Mouse (Mus musculus): ENCODE results near the gene BC052040.

The BC052040 gene

GRCm38 (mm10) chr2:115717980-115718379 lies 136.5 kb downstream of the BC052040 start:
- no peak for DNase-seq

- no peak for DNase-seq
These were observed 141.9 kb downstream of the BC052040 start for GRCm38 (mm10) chr2:115723452-115723851.

DNA sequence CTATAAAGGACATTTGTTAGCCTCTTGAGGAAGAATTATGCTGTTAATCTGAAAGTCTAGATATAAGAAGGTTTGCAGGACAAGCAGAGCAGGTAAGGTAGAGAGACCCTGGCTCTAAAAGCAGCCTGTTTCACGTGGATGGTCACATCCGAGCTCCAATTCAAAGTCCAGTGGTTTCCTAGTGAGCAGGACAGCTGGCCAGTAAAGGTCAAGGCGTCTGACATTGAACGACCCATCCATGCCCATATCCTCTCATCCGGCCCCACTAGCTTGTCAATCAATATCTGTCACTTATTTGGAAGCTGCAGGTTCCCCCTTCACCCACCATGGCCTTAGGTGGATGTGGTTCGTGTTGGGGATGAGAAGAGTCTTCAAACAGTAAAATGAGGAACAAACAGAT lies 142.7 kb downstream of the BC052040 start:
- DNase-seq, result no peak

DNA sequence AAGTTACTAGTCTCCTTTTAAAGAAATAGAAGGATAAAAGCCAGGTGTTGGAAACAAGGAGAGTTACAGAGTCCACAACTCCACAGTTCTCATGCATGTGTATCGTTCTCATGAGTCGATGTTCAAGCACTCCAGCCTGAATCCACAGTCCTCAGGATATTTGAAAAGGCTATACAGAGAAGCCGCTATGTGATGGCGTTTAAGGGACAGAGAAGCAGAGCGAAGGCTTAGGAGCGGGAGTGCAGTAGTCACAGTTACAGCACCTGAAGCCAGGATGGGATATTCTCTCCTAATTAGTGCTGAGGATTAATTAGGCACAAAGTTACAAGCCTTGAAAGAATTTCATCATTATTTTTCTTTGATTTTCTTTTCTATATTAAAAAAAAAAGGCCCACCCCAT lies 143.2 kb downstream of the BC052040 start:
- DNase-seq, result no peak

DNA sequence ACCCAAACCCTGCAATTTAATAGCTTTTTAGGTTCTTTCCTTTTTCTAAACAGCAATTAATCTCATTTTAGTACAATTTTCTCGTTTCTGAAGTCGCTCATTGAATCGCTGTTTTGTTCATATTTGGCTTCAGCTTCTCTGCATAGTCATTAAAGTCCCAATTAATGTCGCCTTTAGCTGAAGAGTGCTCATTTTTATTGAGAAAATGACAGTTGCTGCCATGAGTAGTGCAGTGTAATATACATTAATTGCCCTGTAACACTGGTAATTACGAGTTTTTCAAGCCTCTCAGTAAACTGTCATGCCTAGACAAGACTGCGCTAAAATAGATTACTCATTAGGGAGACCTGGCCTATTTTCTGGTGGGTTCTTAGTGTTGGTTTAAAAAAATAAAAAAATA lies 144.0 kb downstream of the BC052040 start:
- no peak for DNase-seq

GRCm38 (mm10) chr2:115725926-115726325 lies 144.4 kb downstream of the BC052040 start:
- no peak for DNase-seq

DNA sequence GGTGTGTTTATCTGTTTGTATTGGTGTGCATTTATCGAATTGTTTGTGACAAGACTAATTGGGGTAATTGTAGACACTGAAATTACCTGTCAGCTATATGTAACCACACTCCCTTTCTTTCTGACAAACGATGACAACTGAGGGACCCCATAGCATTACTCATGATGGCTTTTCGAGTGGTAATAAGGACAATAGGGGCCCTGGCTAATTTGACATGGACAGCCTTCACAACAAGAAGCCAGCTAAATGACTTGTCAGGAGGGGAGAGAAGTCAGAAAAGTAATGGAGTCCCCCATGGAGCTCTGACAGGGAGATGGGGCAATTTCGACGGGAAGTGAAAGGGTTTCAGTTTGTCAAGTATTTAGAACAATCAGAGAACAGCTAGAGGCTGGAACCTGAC lies 145.3 kb downstream of the BC052040 start:
- no peak for DNase-seq

GRCm38 (mm10) chr2:115728627-115729026 lies 147.1 kb downstream of the BC052040 start:
- DNase-seq, result no peak

DNA sequence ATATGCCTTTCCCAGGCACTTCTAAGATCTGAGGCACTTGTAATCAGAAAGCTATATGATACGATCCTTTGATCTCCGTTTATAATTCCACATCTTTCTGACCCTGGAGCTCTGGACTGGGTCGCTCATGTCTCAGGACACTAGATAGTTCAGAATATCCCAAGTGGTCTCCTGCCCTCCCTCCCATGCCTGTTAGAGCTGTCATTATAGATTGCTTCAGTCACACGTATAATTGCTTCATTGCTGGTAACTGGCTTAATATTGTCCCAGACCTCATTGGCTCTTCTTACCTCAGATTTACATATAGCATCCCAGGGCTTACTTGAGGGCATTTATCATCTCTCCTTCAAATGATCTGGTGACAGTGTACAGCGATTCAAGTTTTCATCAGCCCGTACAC lies 149.0 kb downstream of the BC052040 start:
- DNase-seq, result no peak

GRCm38 (mm10) chr2:115731171-115731570 lies 149.7 kb downstream of the BC052040 start:
- DNase-seq, result no peak

DNA sequence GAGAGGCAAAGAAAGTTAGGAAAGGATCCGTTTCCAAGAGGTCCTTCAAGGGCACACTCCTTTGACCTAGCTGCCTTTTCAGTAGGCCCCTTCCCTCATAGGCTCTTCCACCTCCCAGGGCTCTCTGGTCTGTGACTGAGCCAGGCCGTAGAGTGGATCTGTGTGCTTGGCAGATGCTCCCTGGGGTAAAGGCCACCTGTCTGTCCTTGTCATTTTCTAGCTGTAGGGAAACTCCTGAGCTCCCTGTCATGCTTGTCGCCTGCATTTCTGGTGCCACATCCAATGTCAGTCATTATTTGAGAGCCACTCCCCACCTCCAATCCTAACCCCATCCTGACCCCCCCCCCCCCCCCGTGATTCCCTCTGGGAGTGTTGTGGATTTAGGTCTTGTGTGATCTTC lies 151.1 kb downstream of the BC052040 start:
- DNase-seq, result no peak

- DNase-seq, result no peak
These were observed 151.6 kb downstream of the BC052040 start for GRCm38 (mm10) chr2:115733017-115733692.

- no peak for DNase-seq
These were observed 153.3 kb downstream of the BC052040 start for GRCm38 (mm10) chr2:115734850-115735249.

GRCm38 (mm10) chr2:115736416-115736815 lies 154.9 kb downstream of the BC052040 start:
- no peak for DNase-seq

DNA sequence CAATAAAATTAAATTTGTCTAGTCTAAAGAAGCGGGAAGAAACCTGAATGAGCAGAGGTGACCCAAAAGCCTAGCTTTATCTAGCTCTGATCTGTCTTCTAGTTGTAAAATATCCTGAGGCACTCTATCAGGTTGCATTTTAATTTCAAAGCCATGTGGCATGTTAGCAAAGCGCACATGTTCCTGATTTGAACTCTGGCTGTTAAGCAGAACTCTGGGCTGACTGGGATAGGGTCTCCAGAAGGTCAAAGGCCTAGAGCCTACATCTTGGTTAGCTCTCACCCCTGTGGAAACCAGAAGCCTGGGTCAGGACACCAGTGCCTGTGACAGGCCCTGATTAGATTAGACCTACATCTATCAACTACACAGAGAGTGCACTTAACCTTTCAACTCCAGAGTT lies 156.4 kb downstream of the BC052040 start:
- no peak for DNase-seq

GRCm38 (mm10) chr2:115742061-115742460 lies 160.5 kb downstream of the BC052040 start:
- no peak for DNase-seq

DNA sequence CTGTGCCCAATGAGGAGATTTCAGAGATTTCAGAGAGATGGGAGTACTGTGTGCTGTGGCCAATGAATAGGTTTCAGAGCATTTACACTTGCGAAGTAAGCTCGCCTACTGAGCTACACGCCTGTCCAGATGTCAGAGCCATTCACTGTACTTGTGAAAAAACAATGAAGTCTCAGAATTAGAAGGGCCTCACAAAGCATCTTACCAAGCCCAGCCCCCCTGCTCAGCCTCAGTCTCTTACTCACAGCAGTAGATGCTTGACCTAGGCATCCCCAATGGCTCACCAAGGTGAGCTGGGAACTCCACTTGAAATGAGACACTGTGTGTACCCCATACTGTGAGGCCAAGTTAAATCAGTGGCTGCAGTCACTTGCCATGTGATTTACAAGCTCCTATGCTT lies 166.1 kb downstream of the BC052040 start:
- DNase-seq, result no peak

- DNase-seq, result no peak
These were observed 169.7 kb downstream of the BC052040 start for GRCm38 (mm10) chr2:115751177-115751576.

GRCm38 (mm10) chr2:115757685-115758084 lies 176.2 kb downstream of the BC052040 start:
- DNase-seq, result no peak

DNA sequence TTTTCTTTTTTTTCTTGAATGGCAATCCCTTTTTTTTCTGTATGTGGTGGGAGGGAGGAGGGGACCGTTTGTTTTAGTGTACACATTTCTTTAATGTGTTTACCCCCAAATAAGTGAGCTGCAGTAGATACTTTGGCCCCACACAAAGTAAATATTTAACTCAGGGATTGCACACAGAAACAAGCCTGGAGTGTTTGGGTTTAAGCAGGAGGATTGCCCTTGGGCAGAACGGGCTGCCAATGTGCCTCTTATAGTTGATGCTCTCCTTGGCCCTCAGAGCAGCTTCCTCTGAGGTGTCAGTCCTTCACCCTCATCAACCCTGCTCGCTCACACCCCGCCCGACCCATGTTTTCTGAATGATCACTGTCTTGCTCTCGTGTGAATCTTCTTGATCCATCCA lies 177.0 kb downstream of the BC052040 start:
- no peak for DNase-seq

- DNase-seq, result no peak
These were observed 183.2 kb downstream of the BC052040 start for GRCm38 (mm10) chr2:115764595-115765305.

DNA sequence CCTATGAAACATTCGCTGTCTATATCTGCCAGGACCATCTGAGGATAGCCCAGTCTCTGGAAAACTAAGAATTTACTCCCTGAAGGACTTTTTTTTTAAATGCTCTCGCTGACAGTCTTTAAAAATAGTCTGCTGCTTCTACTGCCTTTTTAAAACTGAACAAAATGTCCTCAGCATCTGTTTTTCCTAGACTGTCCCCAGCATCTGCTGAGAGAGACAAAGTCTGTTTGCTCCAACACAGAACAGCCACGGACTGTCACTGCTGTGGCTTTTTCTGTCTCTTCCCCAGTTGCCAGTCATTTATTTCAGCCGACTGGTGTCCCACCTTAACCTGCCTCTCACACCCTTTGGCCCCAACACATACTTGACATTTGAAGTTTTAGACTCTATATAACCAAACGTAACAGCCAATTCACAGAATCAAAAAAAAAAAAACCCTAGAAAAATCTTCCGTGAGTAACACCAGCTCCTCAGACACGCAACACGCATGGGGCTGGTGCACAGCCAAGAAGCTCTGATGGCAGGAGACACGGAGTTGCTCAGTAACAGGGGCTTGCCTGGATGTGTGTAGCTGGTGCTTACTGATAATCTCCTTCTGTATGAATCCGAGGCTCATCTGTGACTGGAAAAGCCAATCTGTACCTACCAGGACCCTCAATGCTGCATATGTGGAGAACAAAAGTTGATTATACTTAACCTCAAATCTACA lies 188.2 kb downstream of the BC052040 start:
- no peak for DNase-seq

DNA sequence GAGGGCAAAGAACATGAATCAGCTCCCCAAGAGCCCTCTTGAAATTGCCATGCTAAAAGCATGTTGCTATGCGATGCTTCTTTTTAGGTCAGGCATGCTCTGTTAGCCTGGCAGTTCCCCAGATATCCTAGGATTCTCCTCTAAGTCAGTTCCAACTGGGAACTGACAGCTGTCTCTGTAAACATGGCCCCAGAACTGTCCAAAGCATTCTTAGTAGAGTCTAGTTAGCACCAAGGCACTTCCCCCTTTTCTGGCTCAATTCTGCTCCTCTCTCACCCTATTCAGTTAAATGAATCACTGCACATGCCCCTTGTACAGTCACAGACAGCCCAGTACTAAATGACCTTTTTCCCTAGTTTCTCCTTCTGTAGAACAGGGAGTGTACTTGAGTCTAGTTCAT lies 191.2 kb downstream of the BC052040 start:
- no peak for DNase-seq
